Mouse (Mus musculus): Measurements from ENCODE around the gene Gm8298.
"Not testable (repeated sequence)": the region's sequence is repeated elsewhere in the genome, so short reads cannot be mapped to it uniquely, and the experiment has no call there.

Gene Gm8298

GRCm38 (mm10) chr3:59860751-59861150 is at the start of gene Gm8298:
TSS of gene Gm8298 (plus strand) at chr3:59861051.
- DNase-seq = no peak

- DNase-seq = no peak
Observed at GRCm38 (mm10) chr3:59813169-59813568, 47.7 kb upstream of the Gm8298 start.

- peak; percentile 33 for DNase-seq
Observed at GRCm38 (mm10) chr3:59870765-59871164, 9.9 kb downstream of the Gm8298 start.

GRCm38 (mm10) chr3:59877601-59878000 is 16.8 kb downstream of the Gm8298 start:
- not testable (repeated sequence) for DNase-seq

- not testable (repeated sequence) for DNase-seq
Observed at GRCm38 (mm10) chr3:59879801-59880554, 19.1 kb downstream of the Gm8298 start.

- no peak for DNase-seq
Observed at GRCm38 (mm10) chr3:59893276-59893675, 32.4 kb downstream of the Gm8298 start.

- no peak for DNase-seq
Observed at GRCm38 (mm10) chr3:59924914-59925313, 64.1 kb downstream of the Gm8298 start, which contains the start of gene C130079G13Rik. TSS of gene C130079G13Rik (plus strand) at chr3:59925214.

Measured in thymus, postnatal 25 days (tissue).